Mouse (Mus musculus) heart, adult 9 months (tissue): ENCODE measurements around the gene Vmn1r237.

Source experiments
- DNase-seq, 2 experiments: peaks; one replicate each; pipeline ENCODE4 v3.0.0; 2022; ENCODE audit warnings: low spot score in 2 of 2

The Vmn1r237 gene

DNA sequence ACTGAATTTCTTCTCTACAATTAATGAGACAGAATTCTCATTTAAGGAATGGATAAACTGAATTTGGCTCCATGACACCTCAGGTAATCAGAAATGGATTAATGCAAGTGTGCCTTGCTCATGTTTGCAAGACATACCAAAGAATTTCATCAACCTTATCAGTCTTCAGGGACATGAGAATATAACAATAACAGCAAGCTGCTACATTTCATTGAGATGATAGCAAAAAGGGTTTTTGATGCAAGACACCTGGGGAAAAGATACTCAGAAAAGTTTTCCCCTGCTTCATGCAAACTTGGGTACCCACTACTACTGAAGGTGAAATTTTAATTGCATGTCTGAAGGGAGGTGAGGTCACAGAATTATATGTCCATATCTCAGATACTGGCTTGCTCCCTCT, at the start of gene Vmn1r237:
Vmn1r237 (plus strand) TSS at position 301 of the 400 bp plus-strand sequence.
- DNase-seq = no peak

- peak; percentile 2 to 26 for DNase-seq
Observed at GRCm38 (mm10) chr17:21272103-21272502, 39.6 kb upstream of the Vmn1r237 start.

DNA sequence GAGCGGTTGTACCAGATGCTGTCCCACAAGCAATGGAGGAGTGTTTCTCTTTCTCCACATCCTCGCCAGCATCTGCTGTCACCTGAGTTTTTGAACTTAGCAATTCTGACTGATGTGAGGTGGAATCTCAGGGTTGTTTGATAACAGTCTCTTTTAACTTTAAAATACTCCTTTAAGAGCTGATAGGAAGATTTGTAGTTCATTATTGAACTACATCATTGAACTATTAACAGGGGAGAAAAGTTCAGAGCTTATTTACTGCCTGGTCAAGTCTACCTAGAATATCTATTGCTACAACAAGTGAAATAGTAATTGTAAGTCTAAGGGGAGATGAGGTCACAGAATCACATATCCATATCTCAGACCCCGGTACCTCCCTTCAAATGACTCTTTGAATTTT, 29.0 kb upstream of the Vmn1r237 start, which contains the start of gene Vmn1r236:
Vmn1r236 (plus strand) TSS at position 301 of the 400 bp plus-strand sequence.
- no peak for DNase-seq

GRCm38 (mm10) chr17:21284395-21284794, 27.3 kb upstream of the Vmn1r237 start:
- DNase-seq = no peak

- DNase-seq = no peak
Observed at GRCm38 (mm10) chr17:21289695-21290094, 22.0 kb upstream of the Vmn1r237 start.
